Mouse (Mus musculus) limb, embryonic 14.5 days (tissue): ENCODE results near the gene Pak4. TPM values are rescaled to one million over a fixed set of nuclear protein-coding genes. Genes with fewer than 3 reads are reported as not detected.

ENCODE experiments used
- ATAC-seq: fragments of 200-750 bp; cut with Nextera tagmentation; 2 replicates; pipeline ENCODE4 v1.8.0; 2017; ENCODE audit warnings: low read depth, moderate number of reproducible peaks, moderate TSS enrichment; ENCODE audit not compliant: low FRiP score
- DNase-seq: peaks from one replicate; pipeline ENCODE4 v3.0.0-alpha.2; 2015; ENCODE audit warnings: low spot score
- H3K27ac ChIP-seq: fragments of 300-500 bp; sonication (generic); replicated peaks from 2 replicates; pipeline ENCODE4 v1.5.1; 2014; ENCODE audit warnings: low read depth, mild to moderate bottlenecking, low read length, moderate library complexity, mixed read lengths
- H3K27me3 ChIP-seq: fragments of 300-500 bp; sonication (generic); 2 replicates; pipeline ENCODE4 v1.6.1; 2014; ENCODE audit warnings: low read length, mixed read lengths; ENCODE audit not compliant: control insufficient read depth, insufficient read depth
- H3K36me3 ChIP-seq: fragments of 300-500 bp; sonication (generic); 2 replicates; pipeline ENCODE4 v1.6.1; 2014; ENCODE audit warnings: mild to moderate bottlenecking, low read length, moderate library complexity, mixed read lengths; ENCODE audit not compliant: control insufficient read depth, insufficient read depth
- H3K4me1 ChIP-seq: fragments of 300-500 bp; sonication (generic); 2 replicates; pipeline ENCODE4 v1.6.1; 2014; ENCODE audit warnings: antibody characterized with exemption, low read length, mixed read lengths; ENCODE audit not compliant: control insufficient read depth, insufficient read depth
- H3K4me2 ChIP-seq: fragments of 300-500 bp; sonication (generic); replicated peaks from 2 replicates; pipeline ENCODE4 v1.6.1; 2014; ENCODE audit warnings: low read depth, mild to moderate bottlenecking, low read length, moderate library complexity; ENCODE audit not compliant: severe bottlenecking
- H3K4me3 ChIP-seq: fragments of 300-500 bp; sonication (generic); replicated peaks from 2 replicates; pipeline ENCODE4 v1.5.1; 2014; ENCODE audit warnings: low read length
- H3K9ac ChIP-seq: fragments of 300-500 bp; sonication (generic); 2 replicates; pipeline ENCODE4 v1.6.1; 2014; ENCODE audit warnings: mild to moderate bottlenecking, low read depth, low read length, moderate library complexity; ENCODE audit not compliant: severe bottlenecking
- H3K9me3 ChIP-seq: fragments of 300-500 bp; sonication (generic); 2 replicates; pipeline ENCODE4 v1.6.1; 2016; ENCODE audit warnings: low read length; ENCODE audit not compliant: control insufficient read depth
- POLR2A ChIP-seq: fragments of 200-500 bp; IDR thresholded peaks from 2 replicates; pipeline ENCODE4 v1.8.0; 2012; ENCODE audit warnings: inconsistent platforms, mild to moderate bottlenecking, moderate library complexity, borderline replicate concordance; ENCODE audit not compliant: insufficient read depth, insufficient read length; ENCODE audit errors: extremely low read depth
- WGBS: fragments of 180-500 bp; shearing (Covaris S2); extraction: QIAGEN DNeasy Blood & Tissue Kit; methylation state at CpG from one replicate; pipeline ENCODE4 v1.1.7; 2014; 5-methylcytosine and 5-hydroxymethylcytosine counted together
- polyA plus RNA-seq, 2 experiments: library from polyadenylated mRNA; depleted of rRNA in 1 of 2; stranded (reverse) in 1 of 2; unstranded in 1 of 2; fragments of >200 nt; fragmentation: Nextera tagmentation in 1 of 2; extraction: Ambion mirVana in 1 of 2; gene quantifications; 2 replicates each; pipeline versions ENCODE4 v1.2.1 to v1.2.3; 2012 to 2014

The Pak4 gene
- polyA plus RNA-seq, 2 experiments, result 21.3 to 27.6 TPM

DNA sequence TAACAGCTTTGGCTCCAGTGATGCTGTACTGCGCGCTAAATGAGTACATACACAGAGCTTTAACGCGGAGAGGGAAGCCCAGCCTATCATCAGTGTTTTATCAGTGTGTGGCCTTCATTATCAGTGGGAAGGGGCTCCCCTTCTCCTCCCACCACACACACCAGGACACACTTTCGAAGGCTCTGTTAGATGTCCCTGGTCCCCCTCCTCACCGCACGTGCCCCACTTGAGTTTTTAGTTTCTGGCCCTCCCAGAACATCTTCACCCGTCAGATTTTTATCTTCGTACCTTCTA lies 761 bp downstream of the Pak4 start:
- Histone ChIP-seq H3K9me3 (no peaks in the 10 kb centered on the region), H3K4me3 (peak overlapping the region; percentile 67), H3K9ac (peak overlapping the region; percentile 69), H3K4me2 (peak overlapping the region; percentile 59), H3K27me3 (no peaks in the 10 kb centered on the region), H3K27ac (no peak overlapping the region), H3K36me3 (0 out of 2 replicates have a peak, but pooled peaks cover 2% of the 10 kb centered on the region), H3K4me1 (peaks cover 20% of the 10 kb centered on the region)
- no peak for ATAC-seq
- no peak for DNase-seq
- no peak for TF ChIP-seq POLR2A
- WGBS, result 8% methylated on average over 9 of the region's 9 CpGs

DNA sequence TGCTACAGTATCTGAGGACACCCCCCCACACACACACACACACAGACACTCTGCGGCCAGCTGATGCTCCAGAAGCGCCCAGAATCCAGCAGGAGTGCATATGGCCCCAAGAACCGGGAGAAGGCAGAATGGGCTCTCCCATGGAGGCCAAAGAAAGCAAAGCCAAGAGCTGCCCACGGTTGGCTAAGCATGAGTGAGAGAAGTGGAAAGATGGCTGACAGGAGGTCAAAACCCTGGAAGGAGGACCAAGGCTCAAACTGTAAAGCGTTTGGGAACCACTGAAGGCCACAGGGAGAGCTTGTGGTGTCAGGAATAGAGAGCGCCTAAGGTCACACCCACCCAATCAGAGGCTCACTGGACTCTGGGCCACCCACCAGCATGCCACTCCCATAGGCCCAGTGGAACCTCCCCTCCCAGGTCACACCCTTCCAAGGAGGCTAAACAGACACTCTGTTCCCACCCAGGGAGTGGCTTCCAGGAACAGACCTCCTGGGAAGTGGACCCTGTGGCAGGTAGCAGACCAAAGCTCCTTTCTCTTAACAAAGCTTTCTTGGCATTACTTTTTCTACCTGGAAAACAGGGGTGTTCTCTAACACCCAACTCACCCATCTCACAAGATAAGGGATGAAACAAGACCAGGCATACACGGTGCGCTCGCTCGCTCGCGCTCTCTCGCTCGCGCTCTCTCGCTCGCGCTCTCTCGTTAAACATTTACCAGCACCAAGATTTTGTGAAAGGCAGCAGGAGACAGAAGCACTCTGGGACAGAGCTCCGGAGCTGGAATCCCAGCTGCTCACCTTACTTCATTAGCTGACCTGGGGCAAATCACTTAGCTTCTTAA lies 1.3 kb downstream of the Pak4 start:
- H3K36me3 ChIP-seq, result 0 out of 2 replicates have a peak, but pooled peaks cover 2% of the 10 kb centered on the region
- WGBS, result 40% methylated on average over 20 of the region's 20 CpGs
- H3K27me3 ChIP-seq, result no peaks in the 10 kb centered on the region
- DNase-seq (no peak), ATAC-seq (no peak)
- H3K9me3 ChIP-seq, result no peaks in the 10 kb centered on the region
- TF ChIP-seq POLR2A, result no peak
- peak overlapping the region; percentile 67 for H3K4me3 ChIP-seq
- H3K4me1 ChIP-seq, result peaks cover 20% of the 10 kb centered on the region
- H3K27ac ChIP-seq, result no peak overlapping the region
- H3K4me2 ChIP-seq, result peak overlapping the region; percentile 59
- peak overlapping the region; percentile 69 for H3K9ac ChIP-seq

DNA sequence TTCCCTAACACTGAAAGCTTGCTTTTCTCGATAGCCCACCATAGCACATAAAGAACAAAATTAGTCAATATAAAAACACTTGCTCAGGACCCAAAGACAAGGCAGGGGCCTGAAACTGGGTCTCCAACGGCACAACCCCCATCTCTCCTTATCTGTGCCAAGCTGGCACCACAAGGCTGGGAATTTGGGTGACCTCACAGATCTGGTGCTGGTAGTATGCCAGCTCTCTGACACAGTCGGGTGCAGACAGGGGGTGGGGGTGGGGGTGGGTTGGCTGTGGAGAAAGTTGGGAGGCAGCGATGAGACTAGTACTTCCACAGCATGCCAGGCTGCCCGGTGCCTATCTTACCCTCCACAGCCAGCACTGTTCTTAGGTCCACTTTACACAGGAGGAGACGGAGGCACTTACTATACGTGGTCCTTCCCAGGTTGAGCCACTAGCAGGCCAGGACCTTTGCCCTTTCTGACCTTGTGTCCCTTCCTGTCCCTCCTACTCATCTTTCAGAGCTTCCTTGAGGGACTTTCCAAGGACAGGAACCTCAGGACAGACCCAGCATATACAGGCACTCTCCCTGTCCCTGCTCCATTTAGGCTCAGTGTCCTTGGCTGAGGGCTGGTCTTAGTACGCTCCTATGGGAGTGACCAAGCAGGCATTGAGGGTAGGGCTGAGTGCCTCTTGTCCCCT lies 2.1 kb downstream of the Pak4 start:
- Histone ChIP-seq H3K9me3 (no peaks in the 10 kb centered on the region), H3K27me3 (no peaks in the 10 kb centered on the region), H3K4me3 (no peak overlapping the region), H3K9ac (no peak overlapping the region), H3K4me2 (peak overlapping the region; percentile 59), H3K4me1 (peaks cover 22% of the 10 kb centered on the region), H3K36me3 (0 out of 2 replicates have a peak, but pooled peaks cover 2% of the 10 kb centered on the region), H3K27ac (no peak overlapping the region)
- 74% methylated on average over 8 of the region's 8 CpGs for WGBS
- DNase-seq, result no peak
- ATAC-seq, result no peak
- no peak for TF ChIP-seq POLR2A

DNA sequence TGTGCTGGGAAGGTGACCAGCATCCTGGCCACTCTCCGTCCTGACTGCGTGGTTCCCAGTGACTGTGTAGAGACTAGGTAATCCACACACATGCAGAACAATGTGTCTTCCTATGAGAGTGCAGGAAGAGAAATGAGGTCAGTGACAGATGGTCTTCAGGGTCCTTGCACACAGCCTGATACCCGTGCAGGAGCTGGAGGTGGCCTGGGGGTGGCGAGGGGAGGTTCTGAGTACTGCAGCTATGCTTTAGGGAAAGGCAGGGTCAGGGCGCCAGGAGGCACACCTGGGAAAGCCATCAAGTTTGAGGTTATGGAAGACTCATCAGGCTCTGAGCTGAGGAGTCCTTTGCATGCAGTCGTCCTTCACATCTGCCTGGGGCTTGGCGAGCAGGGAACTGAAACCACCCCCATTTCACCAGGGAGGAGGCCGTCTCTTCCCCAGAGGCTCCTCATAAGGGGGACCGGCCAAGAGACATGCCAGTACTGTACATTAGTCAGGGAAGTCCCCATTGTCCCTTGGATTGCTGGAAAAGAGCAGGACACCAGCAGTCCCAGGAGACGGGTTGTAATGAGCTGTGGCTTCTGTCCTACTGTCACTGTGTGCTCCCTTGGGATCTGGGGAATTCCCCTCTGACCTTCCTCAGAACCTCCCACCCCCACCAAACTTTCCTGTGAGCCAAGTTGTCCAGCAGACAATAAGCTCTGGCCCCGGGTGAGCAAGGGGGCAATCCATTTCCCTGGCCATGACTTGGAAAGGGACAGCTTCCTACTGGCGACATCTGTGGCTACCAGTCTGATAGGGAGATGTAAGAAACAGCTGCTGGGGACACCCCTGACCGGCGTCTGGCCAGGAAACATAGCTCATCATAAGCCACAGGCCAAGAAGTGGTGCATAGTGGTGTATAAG lies 4.5 kb downstream of the Pak4 start:
- Histone ChIP-seq H3K9me3 (no peaks in the 10 kb centered on the region), H3K27me3 (no peaks in the 10 kb centered on the region), H3K36me3 (0 out of 2 replicates have a peak, but pooled peaks cover 2% of the 10 kb centered on the region), H3K9ac (no peak overlapping the region), H3K27ac (peak overlapping the region; percentile 38; the same call in 1 of the 2 replicates), H3K4me1 (peaks cover 24% of the 10 kb centered on the region), H3K4me2 (no peak overlapping the region; the same call in 1 of the 2 replicates), H3K4me3 (no peak overlapping the region)
- 47% methylated on average over 14 of the region's 14 CpGs for WGBS
- DNase-seq (peak; percentile 13), ATAC-seq (no peak)
- TF ChIP-seq POLR2A, result no peak

DNA sequence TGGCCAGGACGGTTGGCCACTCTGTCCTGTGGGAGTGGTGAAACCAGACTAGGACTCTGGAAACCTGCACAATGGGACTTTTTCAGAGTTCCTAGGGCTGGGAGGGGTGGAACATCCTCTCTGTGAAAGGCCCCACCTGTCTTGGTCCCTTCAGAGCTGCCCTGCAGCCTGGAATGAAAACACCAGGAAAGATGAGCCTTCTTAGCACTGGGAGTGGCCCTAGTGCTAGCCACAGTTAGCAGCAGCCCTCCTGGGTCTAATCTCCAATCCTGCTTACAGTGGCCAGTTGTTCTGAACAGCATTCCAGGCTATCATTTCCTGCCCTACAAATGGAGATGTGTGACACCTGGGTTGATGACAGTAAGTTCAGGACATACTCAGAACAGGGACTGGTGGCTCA lies 6.1 kb downstream of the Pak4 start:
- Histone ChIP-seq H3K9ac (no peak overlapping the region), H3K4me1 (peaks cover 36% of the 10 kb centered on the region), H3K4me2 (no peak overlapping the region), H3K27me3 (no peaks in the 10 kb centered on the region), H3K4me3 (no peak overlapping the region), H3K27ac (no peak overlapping the region), H3K36me3 (0 out of 2 replicates have a peak, but pooled peaks cover 2% of the 10 kb centered on the region), H3K9me3 (no peaks in the 10 kb centered on the region)
- TF ChIP-seq POLR2A, result no peak
- 88% methylated on average over 1 of the region's 1 CpGs for WGBS
- no peak for ATAC-seq
- DNase-seq, result no peak
